Comparison of ENCODE assay signal across 12 mouse cellular contexts in the genomic region with DNA sequence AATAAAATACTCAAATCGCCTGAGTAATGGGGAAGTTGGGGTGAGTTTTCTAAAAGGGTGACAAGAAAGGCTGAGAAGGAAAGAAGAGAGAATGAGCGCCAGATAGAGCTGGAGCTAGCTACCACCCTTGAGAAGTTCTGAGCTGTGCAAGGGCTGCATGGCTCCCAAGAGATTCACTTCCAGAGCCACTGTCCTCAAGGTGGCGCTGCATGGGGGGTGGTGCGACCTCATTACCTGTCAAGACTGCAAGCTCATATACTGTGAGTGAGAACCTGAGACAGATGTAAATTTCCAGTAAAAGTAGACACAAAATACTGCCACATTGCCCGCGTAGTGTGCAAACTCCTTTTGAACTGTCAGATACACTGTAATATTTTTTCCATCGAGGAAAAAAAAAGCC.
DNase-seq lines count a peak whose midpoint lies in the region; ATAC-seq lines count a peak whose summit lies in the region.
"Had no signal": no experiment of that assay in that cellular context is flagged by ENCODE, and none has a peak within 500 bp of the region (broad histone marks: within the 10 kb centered on the region; RNA-seq: fewer than 3 reads in every experiment).

No protein-coding gene starts in this region.

- no peaks in the 10 kb centered on the region for H3K4me1 ChIP-seq in forebrain, embryonic 11.5 days (replicated peaks; ENCODE audit: control insufficient read depth, insufficient read depth, low read length)
- H3K4me1 ChIP-seq in forebrain, embryonic 14.5 days (ENCODE audit: control insufficient read depth, insufficient read depth, low read length), result no peaks in the 10 kb centered on the region
- H3K4me1 ChIP-seq in neural tube, embryonic 11.5 days (ENCODE audit: control insufficient read depth, insufficient read depth, low read length), result no peaks in the 10 kb centered on the region
- H3K4me1 ChIP-seq in neural tube, embryonic 15.5 days, result no peaks in the 10 kb centered on the region
- H3K4me1 ChIP-seq in embryonic facial prominence, embryonic 10.5 days, result peaks cover 20% of the 10 kb centered on the region
- H3K4me1 ChIP-seq: limb, embryonic 15.5 days; neural tube, embryonic 13.5 days; stomach, embryonic 15.5 days had no signal

- H3K4me2 ChIP-seq in forebrain, embryonic 11.5 days (ENCODE audit: low read depth, low read length, severe bottlenecking), result no peak overlapping the region
- no peak overlapping the region for H3K4me2 ChIP-seq in forebrain, embryonic 14.5 days (ENCODE audit: low read length)
- no peak overlapping the region for H3K4me2 ChIP-seq in neural tube, embryonic 11.5 days (ENCODE audit: low read depth)
- H3K4me2 ChIP-seq in neural tube, embryonic 15.5 days, result no peak overlapping the region
- H3K4me2 ChIP-seq: limb, embryonic 15.5 days; neural tube, embryonic 13.5 days; stomach, embryonic 15.5 days had no signal

- no peak overlapping the region for H3K27ac ChIP-seq in forebrain, embryonic 11.5 days (ENCODE audit: low read depth, low read length)
- H3K27ac ChIP-seq in forebrain, embryonic 14.5 days (ENCODE audit: low read depth, low read length), result no peak overlapping the region
- H3K27ac ChIP-seq in neural tube, embryonic 11.5 days (ENCODE audit: low read depth, low read length), result no peak overlapping the region
- no peak overlapping the region for H3K27ac ChIP-seq in neural tube, embryonic 15.5 days (replicated peaks)
- peak overlapping the region; percentile 67 for H3K27ac ChIP-seq in embryonic facial prominence, embryonic 10.5 days (replicated peaks)
- H3K27ac ChIP-seq: limb, embryonic 15.5 days; neural tube, embryonic 13.5 days had no signal

- WGBS in forebrain, embryonic 11.5 days, result 58% methylated on average over 7 of the region's 7 CpGs
- WGBS in forebrain, embryonic 14.5 days, result 60% methylated on average over 7 of the region's 7 CpGs
- 58% methylated on average over 7 of the region's 7 CpGs for WGBS in neural tube, embryonic 11.5 days
- 59% methylated on average over 7 of the region's 7 CpGs for WGBS in neural tube, embryonic 15.5 days
- 58% methylated on average over 7 of the region's 7 CpGs for WGBS in embryonic facial prominence, embryonic 10.5 days

- DNase-seq in forebrain, embryonic 11.5 days (ENCODE audit: low spot score), result peak; percentile 64
- DNase-seq in forebrain, embryonic 14.5 days (ENCODE audit: low spot score), result no peak
- peak; percentile 17 for DNase-seq in neural tube, embryonic 11.5 days (ENCODE audit: low spot score)
- DNase-seq in embryonic facial prominence, embryonic 10.5 days (ENCODE audit: low spot score), result peak; percentile 40
- DNase-seq in thymus, postnatal 25 days, result peak; percentile 11
- no peak for DNase-seq in right cerebral cortex, postnatal 10 days (ENCODE audit: low spot score in 2 of 2)
- DNase-seq in layer of hippocampus, postnatal 36 days, result no peak

- no peaks in the 10 kb centered on the region for H3K36me3 ChIP-seq in forebrain, embryonic 11.5 days (ENCODE audit: control insufficient read depth, insufficient read depth, low read length)
- H3K36me3 ChIP-seq in forebrain, embryonic 14.5 days (ENCODE audit: control insufficient read depth, insufficient read depth, low read length), result no peaks in the 10 kb centered on the region
- no peaks in the 10 kb centered on the region for H3K36me3 ChIP-seq in neural tube, embryonic 11.5 days (ENCODE audit: control insufficient read depth, insufficient read depth, low read length)
- no peaks in the 10 kb centered on the region for H3K36me3 ChIP-seq in neural tube, embryonic 15.5 days
- no peaks in the 10 kb centered on the region for H3K36me3 ChIP-seq in embryonic facial prominence, embryonic 10.5 days (replicated peaks)
- H3K36me3 ChIP-seq: limb, embryonic 15.5 days; neural tube, embryonic 13.5 days; stomach, embryonic 15.5 days had no signal

- ATAC-seq in forebrain, embryonic 11.5 days (replicated peaks; ENCODE audit: low FRiP score), result no peak
- ATAC-seq in forebrain, embryonic 14.5 days, result no peak
- ATAC-seq in neural tube, embryonic 11.5 days (ENCODE audit: insufficient read depth, low FRiP score, low TSS enrichment), result no peak
- no peak for ATAC-seq in neural tube, embryonic 15.5 days (ENCODE audit: low FRiP score)

- H3K9ac ChIP-seq in forebrain, embryonic 11.5 days (ENCODE audit: low read length), result no peak overlapping the region
- H3K9ac ChIP-seq in forebrain, embryonic 14.5 days (ENCODE audit: low read length), result no peak overlapping the region
- no peak overlapping the region for H3K9ac ChIP-seq in neural tube, embryonic 11.5 days (ENCODE audit: low read length)
- no peak overlapping the region for H3K9ac ChIP-seq in neural tube, embryonic 15.5 days (replicated peaks)
- H3K9ac ChIP-seq: limb, embryonic 15.5 days; neural tube, embryonic 13.5 days; stomach, embryonic 15.5 days had no signal

- no peaks in the 10 kb centered on the region for H3K27me3 ChIP-seq in forebrain, embryonic 11.5 days (ENCODE audit: control insufficient read depth, insufficient read depth, low read length)
- no peaks in the 10 kb centered on the region for H3K27me3 ChIP-seq in forebrain, embryonic 14.5 days (replicated peaks; ENCODE audit: control insufficient read depth, insufficient read depth, low read length)
- no peaks in the 10 kb centered on the region for H3K27me3 ChIP-seq in neural tube, embryonic 11.5 days (ENCODE audit: control insufficient read depth, insufficient read depth, low read length)
- no peaks in the 10 kb centered on the region for H3K27me3 ChIP-seq in neural tube, embryonic 15.5 days (replicated peaks)
- H3K27me3 ChIP-seq in embryonic facial prominence, embryonic 10.5 days (replicated peaks; ENCODE audit: low read depth, poor library complexity, severe bottlenecking), result no peaks in the 10 kb centered on the region
- H3K27me3 ChIP-seq: limb, embryonic 15.5 days; neural tube, embryonic 13.5 days; stomach, embryonic 15.5 days had no signal

- H3K4me3 ChIP-seq in forebrain, embryonic 11.5 days (ENCODE audit: low read depth, low read length), result no peak overlapping the region
- no peak overlapping the region for H3K4me3 ChIP-seq in forebrain, embryonic 14.5 days (ENCODE audit: low read depth, low read length)
- H3K4me3 ChIP-seq in neural tube, embryonic 11.5 days (ENCODE audit: low read depth, low read length), result no peak overlapping the region
- no peak overlapping the region for H3K4me3 ChIP-seq in neural tube, embryonic 15.5 days (replicated peaks)
- H3K4me3 ChIP-seq in embryonic facial prominence, embryonic 10.5 days, result no peak overlapping the region
- H3K4me3 ChIP-seq: erythroblast, embryonic 14.5 days; limb, embryonic 15.5 days; neural tube, embryonic 13.5 days; stomach, embryonic 15.5 days had no signal

- H3K9me3 ChIP-seq in forebrain, embryonic 11.5 days (ENCODE audit: control insufficient read depth, low read length), result no peaks in the 10 kb centered on the region
- no peaks in the 10 kb centered on the region for H3K9me3 ChIP-seq in forebrain, embryonic 14.5 days (replicated peaks; ENCODE audit: control insufficient read depth, low read length)
- no peaks in the 10 kb centered on the region for H3K9me3 ChIP-seq in neural tube, embryonic 11.5 days (ENCODE audit: control insufficient read depth, low read length)
- H3K9me3 ChIP-seq in neural tube, embryonic 15.5 days (replicated peaks), result no peaks in the 10 kb centered on the region
- H3K9me3 ChIP-seq in embryonic facial prominence, embryonic 10.5 days, result no peaks in the 10 kb centered on the region
- H3K9me3 ChIP-seq: limb, embryonic 15.5 days; neural tube, embryonic 13.5 days; stomach, embryonic 15.5 days had no signal

Comparison
In these comparisons a context has a peak if more than half of its experiments do, and no peak if none do; other contexts are left out.
1. DNase-seq: peak in forebrain, embryonic 11.5 days (single experiment), neural tube, embryonic 11.5 days (single experiment), embryonic facial prominence, embryonic 10.5 days (single experiment) and thymus, postnatal 25 days (single experiment); none in forebrain, embryonic 14.5 days (single experiment), right cerebral cortex, postnatal 10 days (0 of 2) and layer of hippocampus, postnatal 36 days (0 of 2).